Mouse (Mus musculus) intestine, embryonic 15.5 days (tissue): ENCODE results near the gene Apc2. TPM values are rescaled to one million over a fixed set of nuclear protein-coding genes. Genes with fewer than 3 reads are reported as not detected.

Source experiments
- ATAC-seq: fragments of 200-750 bp; cut with Nextera tagmentation; 2 replicates; pipeline ENCODE4 v1.8.0; 2017; ENCODE audit warnings: moderate TSS enrichment, moderate library complexity
- H3K27ac ChIP-seq: fragments of 300-500 bp; sonication (generic); 2 replicates; pipeline ENCODE4 v1.5.1; 2015; ENCODE audit warnings: mild to moderate bottlenecking, inconsistent platforms
- H3K27me3 ChIP-seq: fragments of 300-500 bp; sonication (generic); replicated peaks from 2 replicates; pipeline ENCODE4 v1.6.1; 2015; ENCODE audit warnings: inconsistent platforms
- H3K36me3 ChIP-seq: fragments of 300-500 bp; sonication (generic); 2 replicates; pipeline ENCODE4 v1.6.1; 2015; ENCODE audit warnings: inconsistent platforms
- H3K4me1 ChIP-seq: fragments of 300-500 bp; sonication (generic); replicated peaks from 2 replicates; pipeline ENCODE4 v1.6.1; 2015; ENCODE audit warnings: inconsistent platforms
- H3K4me2 ChIP-seq: fragments of 300-500 bp; sonication (generic); replicated peaks from 2 replicates; pipeline ENCODE4 v1.6.1; 2015; ENCODE audit warnings: mild to moderate bottlenecking, inconsistent platforms
- H3K4me3 ChIP-seq: fragments of 300-500 bp; sonication (generic); replicated peaks from 2 replicates; pipeline ENCODE4 v1.5.1; 2015; ENCODE audit warnings: inconsistent platforms
- H3K9ac ChIP-seq: fragments of 300-500 bp; sonication (generic); 2 replicates; pipeline ENCODE4 v1.6.1; 2015; ENCODE audit warnings: inconsistent platforms
- H3K9me3 ChIP-seq: fragments of 300-500 bp; sonication (generic); 2 replicates; pipeline ENCODE4 v1.6.1; 2016; ENCODE audit warnings: inconsistent platforms
- WGBS: fragments of 180-500 bp; shearing (Covaris S2); methylation state at CpG from one replicate; pipeline ENCODE4 v1.1.7; 2015; 5-methylcytosine and 5-hydroxymethylcytosine counted together
- polyA plus RNA-seq: library from polyadenylated mRNA; unstranded; fragments of >200 nt; fragmentation: Nextera tagmentation; extraction: Ambion mirVana; gene quantifications from 2 replicates; pipeline ENCODE4 v1.2.1, GENCODE M21; 2015

The Apc2 gene
- polyA plus RNA-seq, 1 experiment from 2014 or later, result 6.5 TPM

- Histone ChIP-seq H3K9ac (peak overlapping the region; percentile 58), H3K27ac (peak overlapping the region; percentile 84), H3K27me3 (no peaks in the 10 kb centered on the region), H3K4me2 (peak overlapping the region; percentile 93), H3K36me3 (0 out of 2 replicates have a peak, but pooled peaks cover 2% of the 10 kb centered on the region), H3K4me1 (peaks cover 35% of the 10 kb centered on the region), H3K4me3 (peak overlapping the region; percentile 53), H3K9me3 (no peaks in the 10 kb centered on the region)
- WGBS, result 1% methylated on average over 40 of the region's 41 CpGs
- no peak for ATAC-seq
Observed at GRCm38 (mm10) chr10:80330084-80330483, 34.3 kb downstream of the Apc2 start.

- Histone ChIP-seq H3K36me3 (0 out of 2 replicates have a peak, but pooled peaks cover 2% of the 10 kb centered on the region), H3K4me1 (peaks cover 35% of the 10 kb centered on the region), H3K9ac (peak overlapping the region; percentile 58; the same call in 1 of the 2 replicates), H3K9me3 (no peaks in the 10 kb centered on the region), H3K4me2 (peak overlapping the region; percentile 93), H3K27ac (peak overlapping the region; percentile 84), H3K4me3 (peak overlapping the region; percentile 53), H3K27me3 (no peaks in the 10 kb centered on the region)
- WGBS, result 38% methylated on average over 2 of the region's 2 CpGs
- no peak for ATAC-seq
Observed at GRCm38 (mm10) chr10:80330888-80331287, 35.1 kb downstream of the Apc2 start.

GRCm38 (mm10) chr10:80331636-80332524 is 36.1 kb downstream of the Apc2 start:
- peak; percentile 56 for ATAC-seq
- H3K9me3 ChIP-seq, result no peaks in the 10 kb centered on the region
- H3K4me1 ChIP-seq, result peaks cover 35% of the 10 kb centered on the region
- H3K27me3 ChIP-seq, result no peaks in the 10 kb centered on the region
- peak overlapping the region; percentile 93 for H3K4me2 ChIP-seq
- peak overlapping the region; percentile 24 for H3K9ac ChIP-seq
- 0 out of 2 replicates have a peak, but pooled peaks cover 2% of the 10 kb centered on the region for H3K36me3 ChIP-seq
- 33% methylated on average over 10 of the region's 10 CpGs for WGBS
- H3K27ac ChIP-seq, result peak overlapping the region; percentile 84
- H3K4me3 ChIP-seq, result peak overlapping the region; percentile 53

- Histone ChIP-seq H3K36me3 (0 out of 2 replicates have a peak, but pooled peaks cover 2% of the 10 kb centered on the region), H3K27me3 (no peaks in the 10 kb centered on the region), H3K4me1 (peaks cover 35% of the 10 kb centered on the region), H3K4me2 (peak overlapping the region; percentile 93), H3K27ac (peak overlapping the region; percentile 84), H3K4me3 (no peak overlapping the region), H3K9me3 (no peaks in the 10 kb centered on the region), H3K9ac (peak overlapping the region; percentile 24)
- no peak for ATAC-seq
- 72% methylated on average over 5 of the region's 5 CpGs for WGBS
Observed at GRCm38 (mm10) chr10:80332525-80332989, 36.8 kb downstream of the Apc2 start.

- Histone ChIP-seq H3K9me3 (no peaks in the 10 kb centered on the region), H3K36me3 (0 out of 2 replicates have a peak, but pooled peaks cover 2% of the 10 kb centered on the region), H3K4me3 (no peak overlapping the region), H3K4me2 (no peak overlapping the region), H3K27ac (no peak overlapping the region), H3K27me3 (peaks cover 9% of the 10 kb centered on the region), H3K9ac (no peak overlapping the region), H3K4me1 (peaks cover 17% of the 10 kb centered on the region)
- no peak for ATAC-seq
- 90% methylated on average over 12 of the region's 12 CpGs for WGBS
Observed at GRCm38 (mm10) chr10:80336263-80336662, 40.5 kb downstream of the Apc2 start.

GRCm38 (mm10) chr10:80339941-80340750 is 44.4 kb downstream of the Apc2 start:
- Histone ChIP-seq H3K9me3 (no peaks in the 10 kb centered on the region), H3K4me1 (peaks cover 39% of the 10 kb centered on the region), H3K9ac (no peak overlapping the region), H3K27ac (no peak overlapping the region), H3K4me3 (no peak overlapping the region), H3K4me2 (peak overlapping the region; percentile 33; the same call in 1 of the 2 replicates), H3K27me3 (peaks cover 43% of the 10 kb centered on the region), H3K36me3 (no peaks in the 10 kb centered on the region)
- 22% methylated on average over 19 of the region's 19 CpGs for WGBS
- ATAC-seq, result 0 out of 2 replicates have a peak, but pooled peaks have one; percentile 15

- Histone ChIP-seq H3K27me3 (peaks cover 49% of the 10 kb centered on the region), H3K4me3 (no peak overlapping the region), H3K36me3 (no peaks in the 10 kb centered on the region), H3K9ac (no peak overlapping the region), H3K4me1 (peaks cover 44% of the 10 kb centered on the region), H3K9me3 (no peaks in the 10 kb centered on the region), H3K27ac (no peak overlapping the region), H3K4me2 (no peak overlapping the region)
- 33% methylated on average over 21 of the region's 21 CpGs for WGBS
- no peak for ATAC-seq
Observed at GRCm38 (mm10) chr10:80341026-80341425, 45.2 kb downstream of the Apc2 start.

- ATAC-seq, result no peak
- Histone ChIP-seq H3K4me3 (peak overlapping the region; percentile 32), H3K36me3 (no peaks in the 10 kb centered on the region), H3K27ac (no peak overlapping the region), H3K4me2 (peak overlapping the region; percentile 67), H3K9ac (peak overlapping the region; percentile 2; the same call in 1 of the 2 replicates), H3K27me3 (peaks cover 49% of the 10 kb centered on the region), H3K4me1 (peaks cover 44% of the 10 kb centered on the region), H3K9me3 (no peaks in the 10 kb centered on the region)
- WGBS, result 6% methylated on average over 47 of the region's 47 CpGs
Observed at GRCm38 (mm10) chr10:80341491-80342304, 45.9 kb downstream of the Apc2 start.

GRCm38 (mm10) chr10:80342305-80342748 is 46.5 kb downstream of the Apc2 start:
- H3K9ac ChIP-seq, result peak overlapping the region; percentile 2; the same call in 1 of the 2 replicates
- peaks cover 46% of the 10 kb centered on the region for H3K4me1 ChIP-seq
- H3K27me3 ChIP-seq, result peaks cover 51% of the 10 kb centered on the region
- ATAC-seq, result no peak; the same call in 1 of the 2 replicates
- peak overlapping the region; percentile 32 for H3K4me3 ChIP-seq
- H3K9me3 ChIP-seq, result no peaks in the 10 kb centered on the region
- 2% methylated on average over 26 of the region's 26 CpGs for WGBS
- H3K27ac ChIP-seq, result no peak overlapping the region
- peak overlapping the region; percentile 67 for H3K4me2 ChIP-seq
- H3K36me3 ChIP-seq, result no peaks in the 10 kb centered on the region

GRCm38 (mm10) chr10:80342749-80343424 is 47.1 kb downstream of the Apc2 start:
- peaks cover 57% of the 10 kb centered on the region for H3K27me3 ChIP-seq
- H3K4me2 ChIP-seq, result peak overlapping the region; percentile 67
- no peaks in the 10 kb centered on the region for H3K9me3 ChIP-seq
- peak overlapping the region; percentile 28; the same call in 1 of the 2 replicates for H3K9ac ChIP-seq
- peaks cover 52% of the 10 kb centered on the region for H3K4me1 ChIP-seq
- H3K27ac ChIP-seq, result no peak overlapping the region
- peak overlapping the region; percentile 32 for H3K4me3 ChIP-seq
- ATAC-seq, result peak; percentile 60
- 1% methylated on average over 30 of the region's 33 CpGs for WGBS
- H3K36me3 ChIP-seq, result no peaks in the 10 kb centered on the region
